Mouse (Mus musculus) lung, adult 2 months (tissue): Measurements from ENCODE around the gene Suv39h2. TPM values are rescaled to one million over a fixed set of nuclear protein-coding genes. Genes with fewer than 3 reads are reported as not detected.
A peak's percentile ranks its signal among the peaks of the same experiment; 100 is the strongest.

Source experiments
- DNase-seq: peaks from one replicate; pipeline ENCODE4 v3.0.0; 2022
- H3K4me1 ChIP-seq: fragments of 200-500 bp; 2 replicates; pipeline ENCODE4 v1.6.1; 2011; ENCODE audit warnings: low read length; ENCODE audit not compliant: control insufficient read depth, insufficient read depth
- H3K4me3 ChIP-seq: fragments of 200-500 bp; replicated peaks from 2 replicates; pipeline ENCODE3; 2011; ENCODE audit warnings: low read depth, mild to moderate bottlenecking, control low read depth, low read length; ENCODE audit errors: extremely low read depth
- CTCF ChIP-seq: fragments of 200-500 bp; IDR thresholded peaks from 2 replicates; pipeline ENCODE4 v1.5.1; 2011; ENCODE audit warnings: mild to moderate bottlenecking, low read length, control low read depth; ENCODE audit not compliant: insufficient read depth
- POLR2A ChIP-seq: fragments of 200-500 bp; IDR thresholded peaks from 2 replicates; pipeline ENCODE4 v1.6.1; 2011; ENCODE audit warnings: low read depth, mild to moderate bottlenecking, control low read depth, low read length, borderline replicate concordance; ENCODE audit errors: extremely low read depth
- WGBS: fragments of 180-500 bp; shearing (Covaris S2); methylation state at CpG from one replicate; pipeline ENCODE4 v1.1.7; 2018; 5-methylcytosine and 5-hydroxymethylcytosine counted together
- polyA plus RNA-seq: library from polyadenylated mRNA; depleted of rRNA; stranded (reverse); fragments of >200 nt; gene quantifications from 2 replicates; pipeline ENCODE4 v1.2.3, GENCODE M21; 2012

Gene Suv39h2
- polyA plus RNA-seq, 1 experiment = 0.25 TPM

GRCm38 (mm10) chr2:3474361-3474805 is 448 bp downstream of the Suv39h2 start:
- DNase-seq = peak; percentile 51
- WGBS = under 1% methylated on average over 46 of the region's 46 CpGs
- TF ChIP-seq CTCF (no peak), POLR2A (no peak)
- peak overlapping the region; percentile 64 for H3K4me3 ChIP-seq
- H3K4me1 ChIP-seq = peaks cover 8% of the 10 kb centered on the region

DNA sequence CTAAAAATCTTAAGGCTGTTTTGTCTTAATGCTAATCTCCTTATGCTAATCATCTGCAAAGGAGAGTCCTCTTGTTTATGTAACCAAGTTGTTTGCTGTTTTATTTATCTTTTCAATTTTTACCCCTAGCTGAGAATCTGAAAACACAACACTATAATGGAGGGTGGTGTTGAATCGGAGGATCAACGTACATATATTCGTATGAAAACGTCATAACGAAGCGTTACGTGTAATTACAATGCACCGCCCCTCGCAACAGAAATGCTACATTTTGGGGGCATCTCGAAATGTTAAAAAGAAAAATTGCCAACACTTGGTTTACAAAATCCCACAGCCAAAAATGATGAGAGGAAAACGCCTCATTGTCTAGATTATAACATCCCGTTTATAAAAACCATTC is 940 bp downstream of the Suv39h2 start:
- WGBS = under 1% methylated on average over 12 of the region's 12 CpGs
- peaks cover 8% of the 10 kb centered on the region for H3K4me1 ChIP-seq
- TF ChIP-seq POLR2A (no peak), CTCF (no peak)

GRCm38 (mm10) chr2:3456590-3456989 is 18.2 kb downstream of the Suv39h2 start:
- DNase-seq = no peak
- WGBS = 74% methylated on average over 4 of the region's 4 CpGs
- TF ChIP-seq POLR2A = no peak
- TF ChIP-seq CTCF = no peak
- no peaks in the 10 kb centered on the region for H3K4me1 ChIP-seq
- no peak overlapping the region for H3K4me3 ChIP-seq

More for the DNA sequence above, 940 bp downstream of the Suv39h2 start:
- no peak for DNase-seq
- peak overlapping the region; percentile 64 for H3K4me3 ChIP-seq

GRCm38 (mm10) chr2:3453096-3453495 is 21.7 kb downstream of the Suv39h2 start:
- no peaks in the 10 kb centered on the region for H3K4me1 ChIP-seq
- DNase-seq = no peak
- 94% methylated on average over 3 of the region's 3 CpGs for WGBS
- no peak overlapping the region for H3K4me3 ChIP-seq
- TF ChIP-seq POLR2A (no peak), CTCF (no peak)

DNA sequence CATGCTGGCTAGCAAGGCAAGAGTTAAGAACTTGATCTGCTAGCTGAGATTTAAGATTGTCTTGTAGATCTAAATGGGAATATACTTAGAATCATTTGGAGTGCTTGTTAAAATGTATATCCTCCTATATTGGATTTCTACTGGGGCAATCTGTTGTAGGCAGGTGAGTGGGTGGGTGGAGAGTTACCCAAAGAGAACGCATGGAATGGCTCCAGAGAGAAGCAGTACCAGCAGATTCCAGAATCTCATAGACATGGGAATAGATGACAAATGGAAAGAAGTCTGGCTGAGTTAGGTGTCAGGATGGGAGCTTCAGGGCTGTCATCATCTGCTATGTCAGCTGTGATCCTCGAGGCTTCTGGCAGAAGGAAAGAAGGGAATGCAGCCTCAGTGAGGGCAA is 25.4 kb downstream of the Suv39h2 start:
- Histone ChIP-seq H3K4me3 (no peak overlapping the region), H3K4me1 (no peaks in the 10 kb centered on the region)
- TF ChIP-seq CTCF (no peak), POLR2A (no peak)
- DNase-seq = no peak
- WGBS = 60% methylated on average over 2 of the region's 2 CpGs

DNA sequence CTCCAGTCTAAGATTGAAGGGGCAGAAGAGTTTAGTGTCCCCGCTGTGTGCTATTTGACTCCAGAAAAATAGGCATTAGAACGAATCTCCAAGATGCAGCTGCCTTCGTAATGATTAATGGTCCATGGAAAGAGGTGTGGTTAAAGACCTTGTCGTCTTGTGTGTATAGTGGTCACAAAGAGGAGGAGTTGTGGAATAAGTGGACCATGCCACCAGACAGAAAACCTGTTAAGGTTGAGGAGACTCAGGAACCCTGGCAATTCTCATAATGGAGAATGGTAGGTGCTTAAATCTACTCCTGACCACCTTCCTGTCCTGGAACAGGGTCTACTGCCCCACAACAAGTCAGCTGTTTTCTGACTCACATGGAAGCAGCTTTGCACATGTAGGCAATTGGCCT is 28.8 kb downstream of the Suv39h2 start:
- 80% methylated on average over 4 of the region's 4 CpGs for WGBS
- no peak overlapping the region for H3K4me3 ChIP-seq
- TF ChIP-seq POLR2A (no peak), CTCF (no peak)

DNA sequence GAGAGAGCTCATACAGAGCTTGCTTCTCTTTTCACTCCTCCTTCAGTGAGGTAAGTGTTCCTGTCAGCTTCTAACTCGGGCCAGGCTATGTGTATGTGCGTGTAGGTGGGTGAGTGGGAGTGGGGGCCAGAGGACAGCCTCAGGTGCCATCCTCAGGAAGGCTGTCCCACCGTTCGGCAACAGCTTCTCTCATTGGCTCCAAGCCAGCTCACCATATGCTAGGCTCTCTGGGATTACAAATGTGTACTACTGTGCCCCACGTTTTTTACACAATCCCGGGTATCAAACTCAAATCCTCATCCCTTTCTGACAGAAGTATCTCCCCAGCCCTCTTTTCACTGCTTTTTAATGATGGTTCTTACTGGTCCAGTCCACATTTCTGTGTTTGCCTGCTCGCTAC is 30.6 kb downstream of the Suv39h2 start:
- H3K4me1 ChIP-seq = peaks cover 2% of the 10 kb centered on the region
- H3K4me3 ChIP-seq = no peak overlapping the region
- no peak for DNase-seq
- TF ChIP-seq POLR2A (no peak), CTCF (no peak)
- WGBS = 58% methylated on average over 7 of the region's 7 CpGs

More for the DNA sequence above, 28.8 kb downstream of the Suv39h2 start:
- peaks cover 2% of the 10 kb centered on the region for H3K4me1 ChIP-seq
- DNase-seq = no peak

GRCm38 (mm10) chr2:3437956-3438355 is 36.9 kb downstream of the Suv39h2 start:
- no peak overlapping the region for H3K4me3 ChIP-seq
- TF ChIP-seq CTCF = no peak
- no peak for TF ChIP-seq POLR2A
- 75% methylated on average over 7 of the region's 7 CpGs for WGBS
- no peaks in the 10 kb centered on the region for H3K4me1 ChIP-seq
- DNase-seq = no peak

DNA sequence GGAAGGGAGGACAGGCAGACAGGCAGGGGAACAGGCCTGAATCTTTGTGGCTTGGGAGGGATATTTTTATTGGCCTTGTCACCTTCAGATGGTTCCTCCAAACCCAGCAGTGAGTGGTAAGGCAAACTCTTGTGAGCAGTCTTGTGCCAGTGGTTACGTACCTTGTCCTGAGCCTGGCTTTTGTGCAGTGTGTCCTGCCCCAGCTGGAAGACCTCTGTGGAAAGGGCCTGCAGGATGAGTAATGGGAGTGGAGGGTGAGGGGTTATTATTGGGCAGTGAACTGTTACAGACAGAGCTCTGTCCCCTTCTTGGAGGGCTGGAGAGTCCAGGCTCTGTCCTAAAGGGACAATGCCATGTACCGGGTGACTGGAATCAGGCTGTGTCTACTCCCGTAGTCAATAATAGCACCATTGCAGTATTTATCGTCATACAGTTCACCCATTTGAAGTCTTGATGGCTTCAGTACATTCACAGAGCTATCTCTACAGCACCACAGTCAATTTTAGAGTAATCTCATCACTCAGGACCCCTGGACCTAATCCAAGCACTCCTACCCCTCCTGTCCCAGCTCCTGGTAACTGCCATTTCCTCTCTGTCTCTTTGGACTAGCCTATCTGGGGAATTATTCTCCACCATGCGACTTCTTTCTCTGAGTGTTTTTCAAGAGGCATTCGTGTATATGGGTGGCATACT is 39.3 kb downstream of the Suv39h2 start:
- TF ChIP-seq CTCF (no peak), POLR2A (no peak)
- WGBS = 87% methylated on average over 6 of the region's 6 CpGs
- DNase-seq = no peak
- Histone ChIP-seq H3K4me3 (no peak overlapping the region), H3K4me1 (no peaks in the 10 kb centered on the region)

- WGBS = 86% methylated on average over 9 of the region's 9 CpGs
- DNase-seq = no peak
- H3K4me1 ChIP-seq = no peaks in the 10 kb centered on the region
- H3K4me3 ChIP-seq = no peak overlapping the region
- no peak for TF ChIP-seq CTCF
- TF ChIP-seq POLR2A = no peak
Measured at GRCm38 (mm10) chr2:3430956-3431355, 43.9 kb downstream of the Suv39h2 start.

GRCm38 (mm10) chr2:3424579-3424910 is 50.3 kb downstream of the Suv39h2 start:
- no peak for TF ChIP-seq CTCF
- Histone ChIP-seq H3K4me3 (peak overlapping the region; percentile 74), H3K4me1 (no peaks in the 10 kb centered on the region)
- WGBS = 4% methylated on average over 10 of the region's 10 CpGs
- no peak for DNase-seq
